Mouse (Mus musculus): Measurements from ENCODE around the gene Mdga1. TPM values are rescaled to one million over a fixed set of nuclear protein-coding genes. Genes with fewer than 3 reads are reported as not detected.

Gene Mdga1
- polyA plus RNA-seq, 1 experiment from 2014 or later, result 1.3 TPM

GRCm38 (mm10) chr17:29799398-29800095, 170.3 kb downstream of the Mdga1 start:
- 72% methylated on average over 21 of the region's 21 CpGs for whole genome bisulfite sequencing
- no peak overlapping the region for H3K4me3 ChIP-seq (replicated peaks; ENCODE audit: low read depth, low read length)
- DNase-seq (ENCODE audit: low spot score) (no peak), ATAC-seq (replicated peaks; ENCODE audit: low FRiP score, low read depth) (no peak)
- H3K4me2 ChIP-seq (ENCODE audit: low read length), result no peak overlapping the region
- TF ChIP-seq CTCF (IDR thresholded peaks at IDR 0.05; ENCODE audit: low read depth), result no peak
- H3K9ac ChIP-seq (ENCODE audit: low read depth, low read length), result no peak overlapping the region
- no peaks in the 10 kb centered on the region for H3K9me3 ChIP-seq (replicated peaks; ENCODE audit: low read length)
- H3K27me3 ChIP-seq (ENCODE audit: insufficient read depth, low read length), result no peaks in the 10 kb centered on the region; the same call in 1 of the 2 replicates
- no peak overlapping the region for H3K27ac ChIP-seq
- H3K4me1 ChIP-seq (replicated peaks; ENCODE audit: insufficient read depth, low read length), result 0 out of 2 replicates have a peak, but pooled peaks cover 4% of the 10 kb centered on the region
- no peaks in the 10 kb centered on the region for H3K36me3 ChIP-seq (ENCODE audit: insufficient read depth, low read length)

- WGBS, result 43% methylated on average over 10 of the region's 10 CpGs
- H3K27me3 ChIP-seq (ENCODE audit: insufficient read depth, low read length), result no peaks in the 10 kb centered on the region; the same call in 1 of the 2 replicates
These were observed 171.7 kb downstream of the Mdga1 start for GRCm38 (mm10) chr17:29798151-29798550.

GRCm38 (mm10) chr17:29796787-29797186, 173.1 kb downstream of the Mdga1 start:
- DNase-seq (ENCODE audit: low spot score) (no peak), ATAC-seq (replicated peaks; ENCODE audit: low FRiP score, low read depth) (no peak)
- TF ChIP-seq CTCF (IDR thresholded peaks at IDR 0.05; ENCODE audit: low read depth), result peak; percentile 48; the same call in 1 of the 2 replicates
- no peak overlapping the region for H3K27ac ChIP-seq
- WGBS, result 40% methylated on average over 9 of the region's 9 CpGs
- H3K9ac ChIP-seq (ENCODE audit: low read depth, low read length), result no peak overlapping the region
- no peaks in the 10 kb centered on the region for H3K9me3 ChIP-seq (replicated peaks; ENCODE audit: low read length)
- 0 out of 2 replicates have a peak, but pooled peaks cover 4% of the 10 kb centered on the region for H3K4me1 ChIP-seq (replicated peaks; ENCODE audit: insufficient read depth, low read length)
- no peaks in the 10 kb centered on the region for H3K36me3 ChIP-seq (ENCODE audit: insufficient read depth, low read length)
- H3K27me3 ChIP-seq (ENCODE audit: insufficient read depth, low read length), result no peaks in the 10 kb centered on the region; the same call in 1 of the 2 replicates
- H3K4me2 ChIP-seq (ENCODE audit: low read length), result no peak overlapping the region
- H3K4me3 ChIP-seq (replicated peaks; ENCODE audit: low read depth, low read length), result no peak overlapping the region

More at GRCm38 (mm10) chr17:29798151-29798550, 171.7 kb downstream of the Mdga1 start:
- H3K36me3 ChIP-seq (ENCODE audit: insufficient read depth, low read length), result no peaks in the 10 kb centered on the region
- no peak overlapping the region for H3K4me3 ChIP-seq (replicated peaks; ENCODE audit: low read depth, low read length)
- H3K9ac ChIP-seq (ENCODE audit: low read depth, low read length), result no peak overlapping the region
- no peak for DNase-seq (ENCODE audit: low spot score)
- TF ChIP-seq CTCF (IDR thresholded peaks at IDR 0.05; ENCODE audit: low read depth), result no peak
- no peak for ATAC-seq (replicated peaks; ENCODE audit: low FRiP score, low read depth)
- H3K9me3 ChIP-seq (replicated peaks; ENCODE audit: low read length), result no peaks in the 10 kb centered on the region
- H3K4me2 ChIP-seq (ENCODE audit: low read length), result no peak overlapping the region
- H3K4me1 ChIP-seq (replicated peaks; ENCODE audit: insufficient read depth, low read length), result 0 out of 2 replicates have a peak, but pooled peaks cover 4% of the 10 kb centered on the region
- H3K27ac ChIP-seq, result no peak overlapping the region

- H3K4me2 ChIP-seq (ENCODE audit: low read length), result no peak overlapping the region
- WGBS, result 17% methylated on average over 7 of the region's 7 CpGs
- H3K9me3 ChIP-seq (replicated peaks; ENCODE audit: low read length), result no peaks in the 10 kb centered on the region
- no peak overlapping the region for H3K9ac ChIP-seq (ENCODE audit: low read depth, low read length)
- H3K36me3 ChIP-seq (ENCODE audit: insufficient read depth, low read length), result no peaks in the 10 kb centered on the region
- H3K27ac ChIP-seq, result no peak overlapping the region
- peak; percentile 82 for TF ChIP-seq CTCF (IDR thresholded peaks at IDR 0.05; ENCODE audit: low read depth)
- H3K4me1 ChIP-seq (replicated peaks; ENCODE audit: insufficient read depth, low read length), result 0 out of 2 replicates have a peak, but pooled peaks cover 4% of the 10 kb centered on the region
- no peak overlapping the region for H3K4me3 ChIP-seq (replicated peaks; ENCODE audit: low read depth, low read length)
- DNase-seq (ENCODE audit: low spot score) (peak; percentile 88), ATAC-seq (replicated peaks; ENCODE audit: low FRiP score, low read depth) (no peak; the same call in 1 of the 2 replicates)
- H3K27me3 ChIP-seq (ENCODE audit: insufficient read depth, low read length), result no peaks in the 10 kb centered on the region; the same call in 1 of the 2 replicates
These were observed 173.8 kb downstream of the Mdga1 start for GRCm38 (mm10) chr17:29796086-29796485.

- no peak overlapping the region for H3K9ac ChIP-seq (ENCODE audit: low read depth, low read length)
These were observed 174.7 kb downstream of the Mdga1 start for GRCm38 (mm10) chr17:29795050-29795770.

GRCm38 (mm10) chr17:29791531-29792050, 178.3 kb downstream of the Mdga1 start:
- DNase-seq (ENCODE audit: low spot score), result no peak
- ATAC-seq (replicated peaks; ENCODE audit: low FRiP score, low read depth), result no peak
- no peak for TF ChIP-seq CTCF (IDR thresholded peaks at IDR 0.05; ENCODE audit: low read depth)
- no peaks in the 10 kb centered on the region; the same call in 1 of the 2 replicates for H3K27me3 ChIP-seq (ENCODE audit: insufficient read depth, low read length)
- H3K4me2 ChIP-seq (ENCODE audit: low read length), result no peak overlapping the region
- H3K9me3 ChIP-seq (replicated peaks; ENCODE audit: low read length), result no peaks in the 10 kb centered on the region
- no peak overlapping the region for H3K9ac ChIP-seq (ENCODE audit: low read depth, low read length)
- H3K36me3 ChIP-seq (ENCODE audit: insufficient read depth, low read length), result no peaks in the 10 kb centered on the region
- 0 out of 2 replicates have a peak, but pooled peaks cover 4% of the 10 kb centered on the region for H3K4me1 ChIP-seq (replicated peaks; ENCODE audit: insufficient read depth, low read length)
- WGBS, result 84% methylated on average over 9 of the region's 9 CpGs
- H3K27ac ChIP-seq, result no peak overlapping the region
- H3K4me3 ChIP-seq (replicated peaks; ENCODE audit: low read depth, low read length), result no peak overlapping the region

More at GRCm38 (mm10) chr17:29795050-29795770, 174.7 kb downstream of the Mdga1 start:
- 4% methylated on average over 23 of the region's 23 CpGs for WGBS
- DNase-seq (ENCODE audit: low spot score) (no peak), ATAC-seq (replicated peaks; ENCODE audit: low FRiP score, low read depth) (no peak)
- no peak overlapping the region for H3K4me3 ChIP-seq (replicated peaks; ENCODE audit: low read depth, low read length)
- no peak for TF ChIP-seq CTCF (IDR thresholded peaks at IDR 0.05; ENCODE audit: low read depth)
- H3K27me3 ChIP-seq (ENCODE audit: insufficient read depth, low read length), result no peaks in the 10 kb centered on the region; the same call in 1 of the 2 replicates
- H3K9me3 ChIP-seq (replicated peaks; ENCODE audit: low read length), result no peaks in the 10 kb centered on the region
- H3K36me3 ChIP-seq (ENCODE audit: insufficient read depth, low read length), result no peaks in the 10 kb centered on the region
- H3K4me1 ChIP-seq (replicated peaks; ENCODE audit: insufficient read depth, low read length), result 0 out of 2 replicates have a peak, but pooled peaks cover 4% of the 10 kb centered on the region
- H3K27ac ChIP-seq, result no peak overlapping the region
- H3K4me2 ChIP-seq (ENCODE audit: low read length), result peak overlapping the region; percentile 31

Data from kidney, postnatal 0 days (tissue).